Mouse (Mus musculus) right cerebral cortex, postnatal 25 days (tissue): ENCODE results near the gene Wdr72.
A peak's percentile ranks its signal among the peaks of the same experiment; 100 is the strongest.

Experiments used
- DNase-seq: peaks from one replicate; pipeline ENCODE4 v3.0.0; 2022

The Wdr72 gene

DNA sequence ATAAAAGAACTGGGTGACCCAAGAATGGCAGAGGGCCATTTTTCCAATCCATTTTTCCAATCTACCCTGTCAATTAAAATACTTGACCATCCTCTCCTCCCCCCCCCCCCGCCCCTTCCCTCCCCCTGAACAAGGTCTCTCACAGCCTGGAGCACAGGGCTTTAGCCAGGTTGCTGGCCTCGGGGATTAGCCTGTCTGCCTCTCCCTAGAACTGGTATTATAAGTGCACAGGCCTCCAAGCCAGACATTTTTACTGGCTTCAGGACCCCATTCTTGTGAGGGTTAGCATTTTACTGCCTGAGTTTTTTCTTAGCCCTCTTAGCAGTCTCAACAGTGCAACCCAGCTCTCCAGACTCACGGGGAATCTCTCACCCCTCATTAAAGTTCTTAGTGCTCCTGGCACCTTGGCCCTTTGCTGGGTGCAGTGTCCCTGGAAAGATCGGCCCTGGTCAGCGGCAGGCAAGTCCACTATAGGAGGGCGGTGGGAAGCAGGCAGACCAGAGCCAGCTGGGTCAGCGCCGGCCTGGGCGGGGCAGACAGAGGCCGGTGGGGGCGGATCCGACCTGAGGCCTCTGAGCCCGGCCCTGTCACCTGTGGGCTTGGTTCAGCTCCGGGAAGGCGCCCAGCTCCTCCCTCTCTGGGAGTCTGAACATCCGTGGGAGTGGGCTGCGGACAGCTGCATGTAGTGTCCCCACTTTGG is at the start of gene Wdr72:
Wdr72 (plus strand) TSS at position 596 of the 700 bp plus-strand sequence.
- DNase-seq, result no peak

DNA sequence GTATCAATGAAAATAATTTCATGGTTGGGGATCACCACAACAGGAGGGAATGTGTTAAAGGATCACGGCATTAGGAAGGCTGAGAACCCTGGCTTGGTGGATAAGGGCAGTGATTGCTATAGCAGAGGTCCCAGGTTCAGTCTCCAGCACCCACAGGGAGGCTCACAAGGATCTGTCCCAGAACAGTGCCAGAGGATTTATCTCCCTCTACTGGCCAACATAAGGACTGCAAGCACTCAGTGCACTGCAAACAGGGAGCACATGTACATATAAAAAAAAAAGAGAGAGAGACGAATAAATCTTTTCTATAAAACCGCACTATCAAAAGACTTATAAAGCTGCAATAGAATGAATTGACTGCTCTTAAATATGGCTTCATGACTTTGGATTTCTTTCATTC is 43.9 kb upstream of the Wdr72 start:
- DNase-seq, result no peak

DNA sequence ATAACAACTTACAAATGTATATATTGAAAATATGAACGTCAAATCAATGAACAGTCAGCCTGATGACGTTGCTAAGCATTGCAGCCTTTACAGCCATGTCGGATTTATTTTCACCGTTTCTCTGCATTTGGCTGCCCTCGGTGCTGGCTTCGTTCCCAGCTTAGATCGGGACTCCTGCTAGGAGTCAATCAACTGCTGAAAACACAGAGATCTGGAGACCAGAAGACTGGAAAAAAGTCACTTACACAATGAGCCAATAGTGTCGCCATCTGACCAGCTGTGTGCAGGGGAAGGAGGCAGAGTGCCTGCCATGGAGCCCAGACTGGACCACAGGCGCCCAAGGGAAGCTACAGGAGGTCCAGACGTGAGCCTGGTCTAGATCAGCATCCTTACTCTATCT is 43.4 kb upstream of the Wdr72 start:
- no peak for DNase-seq

DNA sequence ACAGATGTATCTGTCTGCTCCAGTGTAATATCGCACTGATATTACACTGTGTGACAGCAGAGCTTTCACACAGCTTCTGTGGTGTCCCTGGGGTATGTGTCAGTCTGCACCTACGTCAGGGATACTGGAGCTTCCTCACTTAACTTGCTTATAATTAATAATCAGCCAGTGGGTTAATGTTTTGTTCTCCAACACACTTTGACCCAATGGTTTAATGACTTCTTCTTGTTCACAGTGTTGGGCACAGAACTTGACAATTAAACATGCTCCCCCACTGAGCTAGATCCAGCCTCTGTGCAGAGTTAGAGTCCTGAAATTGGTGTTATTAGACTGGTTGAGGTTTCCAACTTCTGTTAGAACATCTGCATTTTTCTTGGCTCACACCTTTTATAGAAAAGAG is 34.2 kb upstream of the Wdr72 start:
- DNase-seq, result no peak

DNA sequence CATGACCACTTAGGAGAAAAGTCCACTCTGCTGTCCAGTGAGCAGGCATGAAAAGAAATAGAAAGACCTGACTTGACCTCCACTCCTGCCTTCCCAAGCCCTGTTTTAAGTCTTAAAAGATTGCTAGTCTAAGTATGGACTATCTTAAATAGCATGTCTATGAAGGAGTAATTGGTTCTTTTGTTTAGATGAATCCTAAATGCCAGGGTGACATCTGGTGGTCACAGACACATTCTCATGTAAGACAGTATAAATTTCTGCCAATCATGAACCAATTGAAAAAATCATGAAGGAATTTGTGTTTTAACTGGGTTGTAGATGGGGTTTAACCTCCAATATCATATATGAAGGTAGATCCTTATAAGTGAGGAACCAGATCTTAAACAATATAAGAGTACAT is 31.7 kb upstream of the Wdr72 start:
- DNase-seq, result no peak

DNA sequence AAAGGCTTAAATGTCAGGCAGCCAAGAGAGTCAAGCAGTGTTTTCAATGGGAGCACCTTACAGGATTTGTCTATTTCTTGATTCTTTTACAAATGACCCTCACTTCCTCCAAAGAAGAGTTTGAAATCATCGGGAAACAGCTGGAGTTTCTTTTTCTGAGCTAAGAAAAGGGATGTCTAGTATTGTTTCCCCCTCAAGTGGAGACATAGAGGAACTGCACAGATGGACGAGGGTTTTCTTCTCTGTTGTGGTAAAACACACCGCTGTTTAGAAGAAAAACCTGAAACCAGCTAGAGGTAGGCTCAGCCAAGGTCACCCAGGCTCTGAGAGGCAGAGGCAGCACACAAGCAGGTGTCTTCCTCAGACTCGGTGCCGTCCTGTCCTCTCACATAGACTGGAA is 29.9 kb upstream of the Wdr72 start:
- no peak for DNase-seq

DNA sequence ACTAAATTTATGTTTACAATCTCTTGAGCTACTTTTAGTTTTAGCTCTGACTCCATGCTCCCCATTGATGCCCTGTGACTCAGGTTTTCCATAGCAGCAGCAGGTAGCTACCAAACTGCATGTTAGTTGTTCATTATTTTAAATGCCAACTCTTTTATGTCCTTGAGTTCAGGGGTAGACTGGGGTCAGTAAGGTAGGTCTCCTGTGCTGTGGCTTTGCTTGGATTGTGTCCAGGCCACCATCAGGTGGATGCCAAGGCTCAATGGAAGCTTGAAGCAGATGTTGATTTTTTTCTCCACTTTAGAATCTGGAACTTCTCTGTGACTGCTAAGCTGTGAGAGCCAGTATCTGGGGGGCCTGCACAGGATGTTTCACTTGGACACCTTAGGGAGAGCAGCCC is 8.6 kb upstream of the Wdr72 start:
- DNase-seq, result no peak

DNA sequence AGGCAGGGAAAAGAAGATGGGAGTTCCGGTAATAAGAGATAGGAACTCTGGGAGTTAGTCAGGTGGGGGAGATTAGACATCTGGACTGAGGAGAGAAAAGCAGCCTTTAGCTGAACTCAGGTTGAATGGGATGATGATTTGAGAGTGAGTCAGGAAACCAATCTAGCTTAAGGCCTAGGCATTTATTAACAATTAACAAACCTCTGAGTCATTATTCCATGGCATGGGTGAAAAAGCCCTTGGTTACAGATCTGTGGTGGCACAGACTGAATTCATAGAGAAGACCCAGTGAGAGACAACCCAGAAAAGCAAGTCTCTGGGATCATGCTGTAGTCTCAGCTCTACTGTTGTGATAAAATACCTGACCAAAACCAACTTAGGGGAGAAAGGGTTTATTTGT is 7.5 kb upstream of the Wdr72 start:
- no peak for DNase-seq

DNA sequence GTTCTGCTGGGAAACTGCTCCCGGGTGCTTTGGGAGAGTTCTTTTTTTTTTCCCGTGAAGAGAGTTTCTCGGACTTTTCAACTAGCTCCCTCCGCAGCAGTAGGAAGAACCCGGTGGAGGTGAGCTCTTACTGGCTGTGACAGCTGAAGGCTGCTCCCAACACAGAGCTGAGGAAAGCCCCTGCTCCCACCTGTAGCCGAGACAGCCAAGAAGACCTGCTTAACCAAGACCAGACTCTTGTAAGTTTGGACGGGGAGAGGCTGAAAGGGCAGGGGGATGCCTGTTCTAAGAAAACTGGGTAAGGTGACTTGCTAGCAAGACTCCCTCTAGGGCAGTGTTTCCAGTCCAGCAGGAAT is 283 bp downstream of the Wdr72 start:
- no peak for DNase-seq

DNA sequence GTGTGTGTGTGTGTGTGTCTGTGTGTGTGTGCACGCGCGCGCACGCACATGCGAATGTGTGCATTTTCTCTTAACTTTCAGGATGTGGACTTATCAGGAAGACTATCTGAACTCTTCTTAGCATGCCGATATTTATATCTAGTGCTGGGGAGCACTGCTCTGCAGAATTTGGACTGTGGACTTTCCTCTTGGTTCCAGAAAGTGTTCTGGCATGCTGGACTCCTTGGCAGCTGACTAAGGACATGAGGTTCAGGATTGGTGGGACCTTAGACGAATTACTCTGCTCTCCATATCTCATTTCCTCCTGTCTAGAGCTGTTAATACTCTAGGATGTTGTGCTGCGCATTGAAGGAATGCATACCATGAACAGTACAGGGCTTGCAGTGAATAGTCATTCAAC is 2.4 kb downstream of the Wdr72 start:
- no peak for DNase-seq

DNA sequence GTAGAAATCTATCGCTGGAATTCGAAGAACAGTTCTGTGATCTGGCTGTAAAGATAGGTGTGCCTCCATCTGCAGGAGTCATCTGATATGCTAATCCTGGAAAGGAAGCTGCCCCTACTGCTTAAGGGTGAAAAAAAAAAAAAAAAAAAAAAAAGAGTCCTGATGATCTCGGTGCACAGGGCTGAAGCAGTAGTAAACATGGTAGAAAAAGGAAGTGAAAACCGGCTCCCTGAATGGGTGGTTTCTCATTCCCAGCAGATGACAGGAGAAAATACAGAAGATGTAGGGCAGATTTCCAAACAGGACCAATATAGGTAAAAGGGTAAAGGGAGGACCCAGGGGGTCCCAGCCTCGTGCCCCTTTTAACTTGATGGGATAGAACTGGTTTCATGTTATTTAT is 16.1 kb downstream of the Wdr72 start:
- no peak for DNase-seq

DNA sequence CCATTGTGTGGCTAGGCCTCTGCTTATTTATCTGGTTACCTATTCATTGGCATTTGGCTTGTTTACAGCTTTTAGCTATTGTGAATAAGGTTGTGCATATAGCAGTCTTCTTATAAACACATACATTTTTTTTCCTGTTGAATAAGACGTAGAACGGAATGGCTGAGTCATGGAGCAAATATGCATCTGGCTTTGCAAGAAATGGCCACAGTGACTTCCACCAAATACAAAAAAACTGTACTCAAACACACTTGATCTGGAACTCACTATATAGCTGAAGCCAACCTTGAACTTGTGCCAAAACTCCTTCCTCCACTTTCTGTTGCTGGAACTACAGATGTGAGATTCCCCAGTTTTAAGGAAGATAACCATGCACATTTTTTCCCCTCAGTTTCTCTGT is 23.9 kb downstream of the Wdr72 start:
- no peak for DNase-seq

DNA sequence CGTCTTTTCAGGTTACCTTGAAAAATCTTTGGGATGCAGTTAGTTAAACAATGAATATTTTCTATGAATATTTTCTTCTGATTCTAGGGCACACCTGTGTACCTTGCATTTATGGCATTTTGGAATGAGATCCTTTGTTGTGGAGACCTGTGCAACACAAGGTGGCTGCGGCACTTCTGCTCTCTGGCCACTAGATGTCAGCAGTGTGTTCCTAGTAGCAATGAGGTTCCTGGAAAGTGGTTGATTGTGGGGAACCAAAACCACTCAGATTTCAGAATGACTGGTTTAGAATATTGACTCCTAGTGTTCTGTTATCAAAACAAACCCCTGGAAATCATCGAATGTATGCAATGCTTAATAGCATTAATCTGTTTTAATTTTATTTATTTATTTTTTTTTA is 31.7 kb downstream of the Wdr72 start:
- DNase-seq, result peak; percentile 54

DNA sequence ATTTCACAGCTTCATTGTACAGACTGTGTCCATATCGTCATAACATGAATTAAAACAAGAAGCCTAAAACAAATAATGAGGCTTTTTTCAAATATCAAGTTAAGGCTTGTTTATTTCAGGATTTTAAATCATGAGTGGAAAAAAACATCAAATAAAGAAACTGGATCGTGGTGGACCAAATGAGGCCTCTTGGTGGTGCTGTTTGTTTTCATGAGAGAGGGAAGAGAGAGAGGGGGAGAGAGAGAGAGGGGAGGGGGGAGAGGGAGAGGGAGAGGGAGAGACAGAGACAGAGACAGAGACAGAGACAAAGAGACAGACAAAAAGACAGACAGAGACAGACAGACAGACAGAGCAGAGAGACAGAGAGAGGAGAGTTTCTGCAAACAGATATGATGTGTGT is 32.5 kb downstream of the Wdr72 start:
- DNase-seq, result no peak

DNA sequence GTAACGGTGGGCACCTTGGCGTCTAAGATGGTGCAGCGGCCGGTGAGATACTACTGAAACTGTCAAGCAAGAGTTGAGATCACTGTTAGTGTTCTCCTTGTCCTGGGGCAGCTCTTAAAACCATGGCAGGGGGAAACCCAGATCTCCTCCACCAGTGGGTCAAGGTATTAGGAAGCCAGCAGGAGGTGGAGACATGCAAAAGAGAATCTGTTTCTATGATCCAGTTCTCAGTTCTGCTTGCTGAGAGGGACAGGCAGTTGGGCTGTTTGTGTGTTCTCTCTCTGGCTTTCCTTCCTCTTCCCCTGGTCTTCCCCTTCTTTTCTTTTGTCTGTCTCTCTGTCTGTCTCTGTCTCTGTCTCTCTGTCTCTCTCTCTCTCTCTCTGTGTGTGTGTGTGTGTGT is 35.0 kb downstream of the Wdr72 start:
- no peak for DNase-seq

DNA sequence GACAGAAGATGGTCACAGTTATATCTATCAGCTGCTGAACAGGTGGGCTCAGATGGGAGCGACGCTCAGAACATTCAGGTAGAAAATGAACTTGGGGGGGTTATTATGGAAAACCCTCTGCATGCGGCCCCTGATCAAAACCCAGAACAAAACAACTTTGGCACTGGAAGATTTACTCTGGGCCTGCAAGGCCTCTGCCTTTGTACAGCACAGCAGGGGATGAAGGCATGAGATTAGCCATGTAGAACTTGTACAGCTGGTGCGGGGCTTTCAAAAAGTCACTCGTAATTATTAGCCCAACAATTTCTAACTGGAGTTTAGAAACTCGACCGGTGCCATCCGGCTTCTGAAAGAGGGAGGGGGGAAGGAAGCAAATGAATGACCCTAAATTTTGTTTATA is 38.1 kb downstream of the Wdr72 start:
- no peak for DNase-seq

DNA sequence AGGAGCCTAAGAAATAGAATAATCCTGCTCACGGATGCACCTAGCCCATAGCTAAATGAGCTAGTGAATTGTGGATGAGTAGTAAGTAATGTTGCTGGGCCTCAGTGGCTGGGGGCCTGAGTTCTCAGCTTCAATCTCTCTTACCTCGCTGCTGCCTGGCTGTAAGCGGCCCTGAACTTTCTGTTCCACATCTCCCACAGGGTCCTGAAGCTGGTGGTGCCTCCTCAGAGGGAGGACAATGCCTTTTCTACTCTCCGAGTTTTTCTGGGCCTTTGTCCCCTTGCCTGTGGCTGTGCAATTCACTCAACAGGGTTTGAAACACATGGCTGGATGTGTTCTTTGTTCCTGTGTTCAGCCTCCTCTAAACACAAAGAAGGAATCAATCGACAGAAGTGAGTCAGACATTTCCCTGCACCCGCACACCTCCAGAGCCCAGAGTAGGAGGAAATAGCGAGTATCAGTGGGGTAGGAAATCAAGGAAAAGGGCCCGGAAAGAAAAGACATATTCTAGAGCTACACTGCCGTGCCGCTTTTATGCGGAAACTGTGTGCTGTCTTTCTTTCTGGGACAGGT is 50.3 kb downstream of the Wdr72 start:
- DNase-seq, result no peak

DNA sequence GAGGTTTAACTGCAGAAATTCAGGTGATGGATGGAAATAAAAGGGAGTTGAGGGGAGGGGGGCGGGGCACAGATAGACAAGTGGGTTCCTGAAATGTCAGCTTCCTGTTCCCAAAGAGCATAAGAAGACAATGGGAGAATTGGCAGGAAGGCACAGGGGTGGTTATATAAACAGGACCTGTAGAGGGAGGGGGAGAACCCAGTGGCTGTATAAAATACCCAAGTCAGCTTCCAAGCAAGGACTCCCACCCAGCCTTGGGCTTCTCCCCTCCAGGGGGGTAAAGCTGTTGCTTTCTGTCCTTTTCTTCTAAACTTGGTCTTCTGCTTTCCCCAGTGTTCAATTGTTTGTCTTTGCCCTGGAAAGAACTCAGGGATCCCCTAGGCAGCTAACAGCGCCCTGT is 55.5 kb downstream of the Wdr72 start:
- DNase-seq, result no peak

DNA sequence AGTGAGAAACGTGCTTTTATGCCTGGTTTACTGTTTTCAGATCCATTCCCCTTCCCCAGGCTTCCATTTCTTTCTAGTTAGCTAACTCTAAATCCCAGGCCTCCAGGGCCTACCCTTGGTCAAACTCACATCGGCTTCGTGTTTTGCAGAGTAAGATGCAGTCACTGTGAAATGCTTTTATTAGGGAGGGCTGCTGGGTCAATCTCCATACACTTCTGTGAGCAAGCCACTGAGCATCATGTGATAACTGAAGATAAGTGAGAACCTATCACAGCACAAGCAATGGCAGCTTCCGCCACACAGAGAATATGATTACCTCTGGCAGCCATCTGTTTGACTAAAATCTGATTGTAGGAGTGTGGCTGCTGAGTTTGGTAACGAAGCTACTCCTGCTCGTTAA is 59.7 kb downstream of the Wdr72 start:
- peak; percentile 5 for DNase-seq

DNA sequence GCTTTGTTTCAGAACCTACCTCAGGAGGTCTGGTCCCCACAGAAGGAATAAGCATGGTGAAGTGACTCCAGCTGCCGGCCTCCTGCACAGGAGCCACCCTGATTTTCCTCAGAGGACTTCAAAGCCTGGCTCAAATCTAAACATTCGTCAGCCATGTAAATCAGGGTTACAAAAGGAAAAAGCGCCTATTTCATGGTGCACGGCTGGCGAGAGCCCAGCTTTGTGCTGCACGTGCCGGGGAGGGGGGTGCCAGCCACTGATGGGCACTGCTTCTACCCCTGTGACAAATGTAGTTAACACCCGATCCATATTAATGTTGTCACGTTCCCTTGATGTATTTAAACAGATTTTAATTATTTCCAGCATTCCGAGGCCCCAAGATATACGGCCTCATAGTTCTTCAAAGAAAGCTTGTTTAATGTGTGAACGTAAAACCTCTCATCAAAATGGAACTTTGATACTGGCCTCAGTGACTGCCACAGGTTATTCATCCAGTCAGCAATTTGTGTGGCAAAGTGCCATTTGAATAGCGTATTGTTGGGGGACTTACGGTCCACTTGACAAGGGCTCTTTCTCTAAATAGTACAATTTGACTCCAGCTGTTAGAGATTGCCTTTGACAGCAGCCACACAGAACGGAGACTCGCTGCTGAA is 76.7 kb downstream of the Wdr72 start:
- DNase-seq, result no peak

DNA sequence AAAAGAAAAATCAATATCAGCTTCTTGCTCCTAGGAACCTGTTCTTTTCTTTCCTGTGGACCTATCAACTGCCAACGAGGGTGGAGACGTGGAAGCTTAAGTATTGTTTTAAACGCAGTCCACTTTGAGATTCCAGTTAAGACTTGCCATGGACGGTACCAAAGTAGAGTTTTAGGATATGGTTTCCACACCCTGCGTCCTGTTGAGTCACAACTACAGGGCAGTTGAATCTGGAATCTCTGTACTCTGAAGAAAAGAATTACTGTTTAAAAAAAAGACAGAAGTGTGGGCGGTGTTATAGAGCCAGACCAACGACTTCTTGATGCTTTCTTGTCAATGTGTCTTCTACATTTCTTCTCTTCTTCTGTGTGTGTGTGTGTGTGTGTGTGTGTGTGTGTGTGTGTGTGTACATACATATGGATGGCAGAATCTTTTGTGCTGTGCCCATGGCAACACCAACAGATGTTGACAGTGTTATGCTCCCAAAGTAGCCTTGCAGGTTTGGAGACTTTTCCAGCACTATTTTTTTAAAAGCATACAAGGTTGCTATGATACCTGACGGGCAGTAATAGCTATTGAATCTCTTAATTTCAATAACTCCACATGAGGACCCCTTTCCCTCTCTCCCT is 77.4 kb downstream of the Wdr72 start:
- DNase-seq, result no peak

DNA sequence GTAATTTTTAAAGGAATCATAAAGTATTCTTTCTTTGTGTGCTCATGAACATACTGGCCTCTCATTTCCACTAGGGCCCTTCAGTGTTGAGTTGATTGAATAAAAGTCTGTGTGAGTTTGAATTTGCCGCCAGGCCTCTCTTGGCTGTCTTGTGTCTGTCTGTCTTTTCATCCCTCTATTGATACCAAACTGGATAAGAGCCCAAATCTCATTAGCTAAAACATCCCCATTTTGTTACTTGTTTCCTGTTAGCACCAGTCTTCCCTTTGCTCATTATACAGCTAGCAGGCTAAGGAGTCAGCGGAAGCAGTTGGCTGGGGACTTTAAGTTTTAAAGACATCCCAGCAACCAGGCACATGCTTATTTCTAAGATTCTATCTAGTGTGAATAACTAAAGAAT is 84.7 kb downstream of the Wdr72 start:
- DNase-seq, result no peak

DNA sequence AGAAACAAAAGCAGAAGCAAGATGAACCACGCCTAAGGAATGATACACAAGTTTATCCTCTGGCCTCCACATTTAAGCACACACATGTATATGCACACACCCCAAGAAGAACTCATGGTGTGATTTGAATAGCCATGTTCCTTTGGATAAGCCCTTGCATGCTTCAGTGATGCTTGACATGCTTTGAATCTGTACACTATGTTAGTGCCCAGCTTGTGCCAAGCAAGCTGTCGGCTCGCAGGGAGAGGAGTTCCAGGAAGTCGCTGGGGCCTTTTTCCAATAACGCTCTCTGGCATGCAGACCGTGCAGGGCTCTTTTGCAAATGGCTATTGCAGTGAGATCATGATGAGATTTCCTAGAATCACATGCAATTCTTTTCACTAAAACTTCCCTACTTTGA is 118.1 kb downstream of the Wdr72 start:
- DNase-seq, result no peak

DNA sequence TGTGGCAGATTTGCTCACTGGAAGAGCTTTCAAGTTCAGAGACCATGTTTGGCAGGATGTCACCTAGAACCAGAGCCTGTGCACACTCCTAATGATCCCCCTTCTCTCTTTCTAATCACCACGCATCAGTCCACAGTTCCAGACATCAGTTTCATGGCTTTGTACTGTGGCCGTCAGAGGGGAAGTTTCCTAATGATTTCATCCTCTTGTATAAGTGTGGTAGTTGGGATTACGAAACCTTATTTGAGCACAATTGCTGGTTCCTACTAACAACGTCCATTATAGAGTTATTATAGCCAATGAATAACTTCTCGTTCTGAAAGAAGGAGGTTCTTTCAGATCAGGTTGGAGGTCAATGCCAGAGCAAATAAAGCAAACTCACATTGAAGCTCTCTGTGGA is 131.1 kb downstream of the Wdr72 start:
- no peak for DNase-seq
